Mouse (Mus musculus): ENCODE results near the gene Camk1d.
A peak's percentile ranks its signal among the peaks of the same experiment; 100 is the strongest.

Gene Camk1d

GRCm38 (mm10) chr2:5658000-5658399 lies 56.3 kb downstream of the Camk1d start:
- no peaks in the 10 kb centered on the region for H3K27me3 ChIP-seq (ENCODE audit: control insufficient read depth, insufficient read depth, low read length, poor library complexity, severe bottlenecking)
- DNase-seq (ENCODE audit: low read depth, low spot score) = no peak
- H3K36me3 ChIP-seq (ENCODE audit: control insufficient read depth, insufficient read depth, low read length, poor library complexity, severe bottlenecking) = no peaks in the 10 kb centered on the region

- no peaks in the 10 kb centered on the region for H3K36me3 ChIP-seq (ENCODE audit: control insufficient read depth, insufficient read depth, low read length, poor library complexity, severe bottlenecking)
- no peaks in the 10 kb centered on the region for H3K27me3 ChIP-seq (ENCODE audit: control insufficient read depth, insufficient read depth, low read length, poor library complexity, severe bottlenecking)
- DNase-seq (ENCODE audit: low read depth, low spot score) = no peak
Observed at GRCm38 (mm10) chr2:5656326-5656725, 58.0 kb downstream of the Camk1d start.

DNA sequence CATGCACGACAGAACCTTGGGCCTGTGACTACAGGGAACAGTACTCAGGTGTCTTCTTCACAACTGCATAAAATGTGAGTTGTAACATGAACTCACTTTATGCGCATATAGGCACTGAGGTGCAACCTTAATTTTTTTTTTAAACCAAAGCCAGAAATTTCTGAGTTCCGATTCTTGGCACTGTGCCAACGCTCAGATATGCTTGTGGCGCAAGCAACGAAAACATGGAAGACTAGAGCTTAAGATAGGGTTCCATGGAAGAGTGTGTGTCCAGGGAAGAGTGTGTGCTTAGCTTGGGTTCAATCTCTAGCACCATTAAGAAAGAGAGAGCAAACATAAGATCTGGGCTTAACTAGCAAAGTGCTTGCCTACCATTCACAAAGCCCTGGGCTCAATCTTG lies 62.2 kb downstream of the Camk1d start:
- H3K27me3 ChIP-seq (ENCODE audit: control insufficient read depth, insufficient read depth, low read length, poor library complexity, severe bottlenecking) = no peaks in the 10 kb centered on the region
- no peaks in the 10 kb centered on the region for H3K36me3 ChIP-seq (ENCODE audit: control insufficient read depth, insufficient read depth, low read length, poor library complexity, severe bottlenecking)
- no peak for DNase-seq (ENCODE audit: low read depth, low spot score)

- H3K36me3 ChIP-seq (ENCODE audit: control insufficient read depth, insufficient read depth, low read length, poor library complexity, severe bottlenecking) = no peaks in the 10 kb centered on the region
- no peak for DNase-seq (ENCODE audit: low read depth, low spot score)
- no peaks in the 10 kb centered on the region for H3K27me3 ChIP-seq (ENCODE audit: control insufficient read depth, insufficient read depth, low read length, poor library complexity, severe bottlenecking)
Observed at GRCm38 (mm10) chr2:5651285-5651870, 62.9 kb downstream of the Camk1d start.

DNA sequence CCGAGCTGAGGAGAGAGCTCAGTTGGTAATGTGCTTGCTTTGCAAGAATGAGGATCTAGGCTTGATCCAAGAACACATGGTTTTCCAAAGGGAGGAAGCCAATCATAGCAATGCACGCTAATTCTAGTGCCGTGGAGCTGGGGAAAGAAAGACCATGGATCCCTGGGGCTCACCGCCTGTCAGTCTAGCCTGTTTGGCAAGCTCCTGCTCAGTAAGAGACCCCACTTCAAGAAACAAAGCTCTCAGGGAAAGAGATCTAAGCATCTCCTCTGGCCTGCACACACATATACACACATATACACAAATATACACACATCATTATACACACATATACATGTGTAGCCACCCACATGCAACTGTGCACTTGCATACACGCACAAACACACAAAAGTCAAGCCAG lies 65.1 kb downstream of the Camk1d start:
- no peak for DNase-seq (ENCODE audit: low read depth, low spot score)
- H3K36me3 ChIP-seq (ENCODE audit: control insufficient read depth, insufficient read depth, low read length, poor library complexity, severe bottlenecking) = no peaks in the 10 kb centered on the region
- H3K27me3 ChIP-seq (ENCODE audit: control insufficient read depth, insufficient read depth, low read length, poor library complexity, severe bottlenecking) = no peaks in the 10 kb centered on the region

GRCm38 (mm10) chr2:5648764-5649163 lies 65.6 kb downstream of the Camk1d start:
- no peak for DNase-seq (ENCODE audit: low read depth, low spot score)
- Histone ChIP-seq H3K36me3 (ENCODE audit: control insufficient read depth, insufficient read depth, low read length, poor library complexity, severe bottlenecking) (no peaks in the 10 kb centered on the region), H3K27me3 (ENCODE audit: control insufficient read depth, insufficient read depth, low read length, poor library complexity, severe bottlenecking) (no peaks in the 10 kb centered on the region)

GRCm38 (mm10) chr2:5646322-5646721 lies 68.0 kb downstream of the Camk1d start:
- DNase-seq (ENCODE audit: low read depth, low spot score) = no peak
- Histone ChIP-seq H3K27me3 (ENCODE audit: control insufficient read depth, insufficient read depth, low read length, poor library complexity, severe bottlenecking) (no peaks in the 10 kb centered on the region), H3K36me3 (ENCODE audit: control insufficient read depth, insufficient read depth, low read length, poor library complexity, severe bottlenecking) (no peaks in the 10 kb centered on the region)

DNA sequence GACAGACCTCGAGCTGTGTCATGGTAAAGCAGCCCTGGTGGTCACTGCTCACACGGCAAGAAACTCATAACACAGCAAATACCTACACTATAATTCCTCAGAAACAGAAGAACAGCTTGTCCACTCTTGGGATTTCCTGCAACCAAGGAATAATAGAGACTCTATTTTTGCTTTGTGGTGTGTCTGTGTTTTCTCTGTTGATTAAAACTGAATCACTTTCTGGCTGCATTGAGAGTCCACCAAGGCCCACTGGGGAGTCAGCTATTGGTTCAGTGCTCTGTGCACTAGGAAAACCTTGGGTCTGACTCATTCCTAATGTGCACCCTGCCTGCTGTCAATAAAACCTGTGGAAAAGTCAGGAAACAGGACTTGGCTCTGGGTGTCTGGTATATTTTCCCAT lies 68.7 kb downstream of the Camk1d start:
- no peaks in the 10 kb centered on the region for H3K36me3 ChIP-seq (ENCODE audit: control insufficient read depth, insufficient read depth, low read length, poor library complexity, severe bottlenecking)
- H3K27me3 ChIP-seq (ENCODE audit: control insufficient read depth, insufficient read depth, low read length, poor library complexity, severe bottlenecking) = no peaks in the 10 kb centered on the region
- no peak for DNase-seq (ENCODE audit: low read depth, low spot score)

DNA sequence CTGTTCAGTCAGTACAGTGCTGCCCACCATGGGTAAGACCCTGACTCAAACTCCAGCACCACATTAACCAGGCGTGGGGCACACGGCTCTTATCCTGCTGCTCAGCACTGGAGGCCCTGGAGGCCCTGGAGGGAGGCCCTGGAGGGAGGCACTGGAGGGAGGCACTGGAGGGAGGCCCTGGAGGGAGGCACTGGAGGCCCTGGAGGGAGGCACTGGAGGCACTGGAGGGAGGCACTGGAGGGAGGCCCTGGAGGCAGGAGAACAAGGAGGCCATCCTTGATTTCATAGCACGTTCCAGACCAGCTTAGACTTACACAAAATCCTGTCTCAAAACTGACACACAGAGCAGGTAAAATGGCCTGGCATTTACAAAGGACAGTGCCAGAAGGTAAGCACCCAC lies 70.4 kb downstream of the Camk1d start:
- Histone ChIP-seq H3K36me3 (ENCODE audit: control insufficient read depth, insufficient read depth, low read length, poor library complexity, severe bottlenecking) (no peaks in the 10 kb centered on the region), H3K27me3 (ENCODE audit: control insufficient read depth, insufficient read depth, low read length, poor library complexity, severe bottlenecking) (no peaks in the 10 kb centered on the region)
- DNase-seq (ENCODE audit: low read depth, low spot score) = no peak

GRCm38 (mm10) chr2:5643226-5643625 lies 71.1 kb downstream of the Camk1d start:
- H3K27me3 ChIP-seq (ENCODE audit: control insufficient read depth, insufficient read depth, low read length, poor library complexity, severe bottlenecking) = no peaks in the 10 kb centered on the region
- H3K36me3 ChIP-seq (ENCODE audit: control insufficient read depth, insufficient read depth, low read length, poor library complexity, severe bottlenecking) = no peaks in the 10 kb centered on the region
- DNase-seq (ENCODE audit: low read depth, low spot score) = no peak

DNA sequence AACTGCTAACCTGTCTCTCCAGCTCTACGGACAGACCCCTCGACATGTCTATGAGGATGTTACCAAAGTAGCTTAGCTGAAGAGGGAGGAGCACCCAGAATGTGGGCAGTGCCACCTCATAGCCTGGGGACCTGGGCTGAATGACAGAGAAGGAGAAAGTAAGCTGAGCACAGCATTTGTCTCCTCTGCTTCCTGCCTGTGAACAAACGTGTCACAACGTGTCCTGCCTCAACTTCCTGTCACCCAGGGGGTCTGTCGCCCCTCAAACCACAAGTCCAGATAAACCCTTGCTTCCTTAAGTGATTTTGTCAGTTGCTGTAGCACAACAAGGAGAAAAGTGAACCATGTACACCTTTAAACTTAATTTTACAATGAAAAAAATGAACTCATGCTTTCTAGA lies 71.7 kb downstream of the Camk1d start:
- Histone ChIP-seq H3K27me3 (ENCODE audit: control insufficient read depth, insufficient read depth, low read length, poor library complexity, severe bottlenecking) (no peaks in the 10 kb centered on the region), H3K36me3 (ENCODE audit: control insufficient read depth, insufficient read depth, low read length, poor library complexity, severe bottlenecking) (no peaks in the 10 kb centered on the region)
- DNase-seq (ENCODE audit: low read depth, low spot score) = peak; percentile 27

GRCm38 (mm10) chr2:5641678-5642077 lies 72.6 kb downstream of the Camk1d start:
- DNase-seq (ENCODE audit: low read depth, low spot score) = no peak
- H3K36me3 ChIP-seq (ENCODE audit: control insufficient read depth, insufficient read depth, low read length, poor library complexity, severe bottlenecking) = no peaks in the 10 kb centered on the region
- H3K27me3 ChIP-seq (ENCODE audit: control insufficient read depth, insufficient read depth, low read length, poor library complexity, severe bottlenecking) = no peaks in the 10 kb centered on the region

GRCm38 (mm10) chr2:5640586-5640985 lies 73.7 kb downstream of the Camk1d start:
- DNase-seq (ENCODE audit: low read depth, low spot score) = no peak
- H3K36me3 ChIP-seq (ENCODE audit: control insufficient read depth, insufficient read depth, low read length, poor library complexity, severe bottlenecking) = no peaks in the 10 kb centered on the region

GRCm38 (mm10) chr2:5636801-5637742 lies 77.2 kb downstream of the Camk1d start:
- Histone ChIP-seq H3K36me3 (ENCODE audit: control insufficient read depth, insufficient read depth, low read length, poor library complexity, severe bottlenecking) (no peaks in the 10 kb centered on the region), H3K27me3 (ENCODE audit: control insufficient read depth, insufficient read depth, low read length, poor library complexity, severe bottlenecking) (no peaks in the 10 kb centered on the region)
- no peak for DNase-seq (ENCODE audit: low read depth, low spot score)

More at GRCm38 (mm10) chr2:5640586-5640985, 73.7 kb downstream of the Camk1d start:
- no peaks in the 10 kb centered on the region for H3K27me3 ChIP-seq (ENCODE audit: control insufficient read depth, insufficient read depth, low read length, poor library complexity, severe bottlenecking)

DNA sequence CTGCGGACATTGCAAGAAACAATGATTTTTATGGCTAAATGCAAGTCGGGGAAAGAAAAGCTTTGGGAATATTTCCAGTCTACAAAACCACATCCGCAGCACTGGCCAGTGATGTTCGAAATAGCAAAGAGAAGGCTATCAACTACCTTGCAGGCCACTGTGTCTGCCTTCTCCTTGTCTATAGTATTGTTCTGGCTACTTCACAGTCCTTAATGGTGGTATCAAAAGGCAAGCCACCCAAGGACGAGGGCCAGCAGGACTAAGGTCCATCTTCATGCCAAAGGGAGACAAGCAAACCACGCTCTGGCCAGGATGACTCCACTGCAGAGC lies 82.0 kb downstream of the Camk1d start:
- no peak for DNase-seq (ENCODE audit: low read depth, low spot score)
- H3K36me3 ChIP-seq (ENCODE audit: control insufficient read depth, insufficient read depth, low read length, poor library complexity, severe bottlenecking) = no peaks in the 10 kb centered on the region
- H3K27me3 ChIP-seq (ENCODE audit: control insufficient read depth, insufficient read depth, low read length, poor library complexity, severe bottlenecking) = no peaks in the 10 kb centered on the region
